ENCODE assay signal across 9 mouse cellular contexts in genomic region chr5:137315084-137315903, GRCm38 (mm10). TPM values are rescaled to one million over a fixed set of nuclear protein-coding genes. Genes with fewer than 3 reads are reported as not detected.
A peak's percentile ranks its signal among the peaks of the same experiment; 100 is the strongest.
DNase-seq lines count a peak whose midpoint lies in the region; ATAC-seq and TF ChIP-seq lines count a peak whose summit lies in the region.
"Had no signal": no experiment of that assay in that cellular context is flagged by ENCODE, and none has a peak within 500 bp of the region (broad histone marks: within the 10 kb centered on the region; RNA-seq: fewer than 3 reads in every experiment).

No protein-coding gene starts in this region.

- no peaks in the 10 kb centered on the region for H3K27me3 ChIP-seq in CH12.LX (replicated peaks)
- no peaks in the 10 kb centered on the region for H3K27me3 ChIP-seq in embryonic facial prominence, embryonic 14.5 days (replicated peaks; ENCODE audit: control insufficient read depth, insufficient read depth, low read length)
- H3K27me3 ChIP-seq in lung, embryonic 14.5 days (ENCODE audit: insufficient read depth, low read length) = no peaks in the 10 kb centered on the region
- H3K27me3 ChIP-seq in stomach, embryonic 14.5 days (ENCODE audit: control insufficient read depth, insufficient read depth, low read length) = no peaks in the 10 kb centered on the region
- H3K27me3 ChIP-seq: megakaryocyte, embryonic 14.5 days had no signal

- peaks cover 2 to 19% of the 10 kb centered on the region in 2 experiments; a peak in 3 of 4 replicates for H3K4me1 ChIP-seq in CH12.LX (ENCODE audit: control insufficient read depth in 1 of 2, insufficient read depth in 2 of 2)
- H3K4me1 ChIP-seq in embryonic facial prominence, embryonic 14.5 days (ENCODE audit: control insufficient read depth, insufficient read depth, low read length) = peaks cover 26% of the 10 kb centered on the region
- peaks cover 24% of the 10 kb centered on the region for H3K4me1 ChIP-seq in lung, embryonic 14.5 days (ENCODE audit: insufficient read depth)
- H3K4me1 ChIP-seq in stomach, embryonic 14.5 days (ENCODE audit: control insufficient read depth, insufficient read depth, low read length) = peaks cover 25% of the 10 kb centered on the region

- no peak for ATAC-seq in embryonic facial prominence, embryonic 14.5 days (ENCODE audit: low read depth)
- ATAC-seq in inflammation-experienced regulatory T-cells, adult 6 months = peak; percentile 41
- ATAC-seq in lung, embryonic 14.5 days (ENCODE audit: insufficient read depth) = 0 out of 2 replicates have a peak, but pooled peaks have one; percentile 4
- ATAC-seq in stomach, embryonic 14.5 days (ENCODE audit: insufficient number of reproducible peaks, insufficient read depth, low FRiP score, low read depth) = no peak
- ATAC-seq in activated CD4-positive, CD25-positive, alpha-beta regulatory T cell, adult 4 months = no peak

- H3K79me2 ChIP-seq in CH12.LX (replicated peaks; ENCODE audit: control insufficient read depth, extremely low read depth, insufficient read depth, poor library complexity, severe bottlenecking) = no peaks in the 10 kb centered on the region

- in situ Hi-C loops in CH12.LX (cut with MboI; ENCODE audit: low pct_ligation_motif_present, low pct_unique_long_range_greater_than_20kb, low sequenced_read_pairs) = no loop called here

- no peak overlapping the region for H3K4me2 ChIP-seq in CH12.LX (ENCODE audit: insufficient read depth, low read depth, poor library complexity, severe bottlenecking)
- peak overlapping the region; percentile 85; the same call in 1 of the 2 replicates for H3K4me2 ChIP-seq in embryonic facial prominence, embryonic 14.5 days (ENCODE audit: low read depth, low read length)
- H3K4me2 ChIP-seq in lung, embryonic 14.5 days = peak overlapping the region; percentile 93
- peak overlapping the region; percentile 95; the same call in 1 of the 2 replicates for H3K4me2 ChIP-seq in stomach, embryonic 14.5 days (replicated peaks; ENCODE audit: low read depth, low read length)

- no peaks in the 10 kb centered on the region for H3K9me3 ChIP-seq in CH12.LX (replicated peaks; ENCODE audit: low read length)
- no peaks in the 10 kb centered on the region for H3K9me3 ChIP-seq in embryonic facial prominence, embryonic 14.5 days (ENCODE audit: control insufficient read depth, low read length)
- H3K9me3 ChIP-seq in lung, embryonic 14.5 days (ENCODE audit: low read depth, low read length) = no peaks in the 10 kb centered on the region
- H3K9me3 ChIP-seq in stomach, embryonic 14.5 days (ENCODE audit: control insufficient read depth, low read depth, low read length) = no peaks in the 10 kb centered on the region
- H3K9me3 ChIP-seq: megakaryocyte, embryonic 14.5 days had no signal

- H3K36me3 ChIP-seq in CH12.LX (replicated peaks in 1 of 2; ENCODE audit: control insufficient read depth in 1 of 2, insufficient read depth in 1 of 2, low read length in 1 of 2) = peaks cover 18 to 59% of the 10 kb centered on the region in 2 experiments
- H3K36me3 ChIP-seq in embryonic facial prominence, embryonic 14.5 days (ENCODE audit: control insufficient read depth, insufficient read depth, low read length) = peaks cover 56% of the 10 kb centered on the region
- H3K36me3 ChIP-seq in lung, embryonic 14.5 days (ENCODE audit: insufficient read depth) = peaks cover 31% of the 10 kb centered on the region
- H3K36me3 ChIP-seq in stomach, embryonic 14.5 days (ENCODE audit: control insufficient read depth, insufficient read depth, low read length) = peaks cover 18% of the 10 kb centered on the region; the same call in 1 of the 2 replicates

- WGBS in embryonic facial prominence, embryonic 14.5 days = 50% methylated on average over 27 of the region's 30 CpGs
- WGBS in lung, embryonic 14.5 days = 31% methylated on average over 30 of the region's 30 CpGs
- 41% methylated on average over 30 of the region's 30 CpGs for WGBS in stomach, embryonic 14.5 days

- H3K4me3 ChIP-seq in CH12.LX (replicated peaks in 1 of 3; ENCODE audit: low read depth in 2 of 3, low read length in 2 of 3, poor library complexity in 1 of 3) = no peak overlapping the region
- peak overlapping the region; percentile 64; the same call in 1 of the 2 replicates for H3K4me3 ChIP-seq in embryonic facial prominence, embryonic 14.5 days (ENCODE audit: low read depth, low read length)
- peak overlapping the region; percentile 83; the same call in 1 of the 2 replicates for H3K4me3 ChIP-seq in lung, embryonic 14.5 days (ENCODE audit: low read depth, low read length)
- H3K4me3 ChIP-seq in stomach, embryonic 14.5 days (ENCODE audit: low read depth, low read length) = 0 out of 2 replicates have a peak overlapping the region, but pooled peaks have one; percentile 5

- TF ChIP-seq POLR2A in CH12.LX (IDR thresholded peaks at IDR 0.05; ENCODE audit: low read depth, low read length) = no peak

- intact Hi-C loops in gastrocnemius, postnatal 36 days (cut with DNase I) = no loop called here

- DNase-seq in gastrocnemius, postnatal 10 days = peak; percentile 61
- DNase-seq in gastrocnemius, postnatal 36 days = no peak
- peak; percentile 21 for DNase-seq in CH12.LX (ENCODE audit: extremely low read depth)
- no peak for DNase-seq in embryonic facial prominence, embryonic 14.5 days (ENCODE audit: low spot score)
- peak; percentile 66 for DNase-seq in lung, embryonic 14.5 days

- dilution Hi-C loops in CH12.LX (cut with MboI; ENCODE audit: extremely low pct_ligation_motif_present, extremely low pct_unique_long_range_greater_than_20kb, low sequenced_read_pairs) = no loop called here

- peak in 1 of 2 experiments; percentile 53; a peak in 2 of 4 replicates for TF ChIP-seq CTCF in CH12.LX (conservative IDR thresholded peaks at IDR 0.05 in 1 of 2, IDR thresholded peaks at IDR 0.05 in 1 of 2; ENCODE audit: low read depth in 2 of 2, low read length in 2 of 2)
- TF ChIP-seq CTCF in lung, embryonic 14.5 days (IDR thresholded peaks at IDR 0.05; ENCODE audit: low read depth) = peak; percentile 57

- no peak for TF ChIP-seq EP300 in CH12.LX (IDR thresholded peaks at IDR 0.05; ENCODE audit: low read length)

- H3K27ac ChIP-seq in CH12.LX (ENCODE audit: insufficient read depth, low read depth) = no peak overlapping the region
- H3K27ac ChIP-seq in embryonic facial prominence, embryonic 14.5 days (replicated peaks; ENCODE audit: low read depth, low read length) = peak overlapping the region; percentile 95
- peak overlapping the region; percentile 98 for H3K27ac ChIP-seq in lung, embryonic 14.5 days (ENCODE audit: low read depth)
- peak overlapping the region; percentile 92 for H3K27ac ChIP-seq in stomach, embryonic 14.5 days (ENCODE audit: low read length)

- H3K9ac ChIP-seq in CH12.LX (ENCODE audit: insufficient read depth, low read depth) = no peak overlapping the region
- peak overlapping the region; percentile 91; the same call in 1 of the 2 replicates for H3K9ac ChIP-seq in embryonic facial prominence, embryonic 14.5 days (ENCODE audit: low read depth, low read length)
- H3K9ac ChIP-seq in lung, embryonic 14.5 days = peak overlapping the region; percentile 95
- no peak overlapping the region; the same call in 1 of the 2 replicates for H3K9ac ChIP-seq in stomach, embryonic 14.5 days (replicated peaks; ENCODE audit: low read depth, low read length)

- peak; percentile 19 for TF ChIP-seq RAD21 in CH12.LX (IDR thresholded peaks at IDR 0.05; ENCODE audit: low read depth, low read length)

RNA-seq across cellular contexts. Expression of gene Trip6, which starts 1.1 kb away (rescaled TPM):
- total RNA-seq in gastrocnemius, postnatal 10 days (2021) = 10 to 100 TPM; 13.1 to 17.3 TPM
- 1 to 10 TPM; 3.7 to 4.1 TPM for total RNA-seq in gastrocnemius, postnatal 36 days (2021)
- total RNA-seq in CH12.LX (2012; rRNA removed) = 1.4 and 1.8 TPM in 2 replicates
- total RNA-seq in CH12.LX (2014; rRNA removed) = 0.81 and 0.86 TPM in 2 replicates
- 3.9 and 5.1 TPM in 2 replicates for polyA plus RNA-seq in CH12.LX (2012; ENCODE audit: insufficient read length, low read depth)
- 72.3 and 88.9 TPM in 2 replicates for polyA plus RNA-seq in embryonic facial prominence, embryonic 14.5 days (2014; fragmentation: Nextera tagmentation; extraction: Ambion mirVana)
- 1 to 10 TPM; 1.4 to 1.7 (median 1.6) TPM for polyA plus RNA-seq in inflammation-experienced regulatory T-cells, adult 6 months (2017; shearing (Covaris generic))
- polyA plus RNA-seq in lung, embryonic 14.5 days (2014; fragmentation: Nextera tagmentation; extraction: Ambion mirVana) = 87.1 and 89.3 TPM in 2 replicates
- 75.3 and 76.2 TPM in 2 replicates for polyA plus RNA-seq in stomach, embryonic 14.5 days (2014; fragmentation: Nextera tagmentation; extraction: Ambion mirVana)
- polyA plus RNA-seq in activated CD4-positive, CD25-positive, alpha-beta regulatory T cell, adult 4 months (2017; shearing (Covaris generic)) = 1 to 10 TPM; 1.3 to 1.5 TPM

RNA-seq across cellular contexts. Expression of gene Srrt, which starts 7.8 kb away (rescaled TPM):
- 10 to 100 TPM; 58.1 to 93.2 TPM for total RNA-seq in gastrocnemius, postnatal 10 days (2021)
- 10 to 100 TPM; 27.7 to 39.8 TPM for total RNA-seq in gastrocnemius, postnatal 36 days (2021)
- total RNA-seq in CH12.LX (2012; rRNA removed) = 165 and 267 TPM in 2 replicates
- total RNA-seq in CH12.LX (2014; rRNA removed) = 148 and 183 TPM in 2 replicates
- polyA plus RNA-seq in CH12.LX (2012; ENCODE audit: insufficient read length, low read depth) = 493 and 576 TPM in 2 replicates
- polyA plus RNA-seq in embryonic facial prominence, embryonic 14.5 days (2014; fragmentation: Nextera tagmentation; extraction: Ambion mirVana) = 101 and 105 TPM in 2 replicates
- polyA plus RNA-seq in inflammation-experienced regulatory T-cells, adult 6 months (2017; shearing (Covaris generic)) = 10 to 100 TPM; 58.1 to 76.1 (median 61.2) TPM
- polyA plus RNA-seq in lung, embryonic 14.5 days (2014; fragmentation: Nextera tagmentation; extraction: Ambion mirVana) = 137 and 141 TPM in 2 replicates
- polyA plus RNA-seq in stomach, embryonic 14.5 days (2014; fragmentation: Nextera tagmentation; extraction: Ambion mirVana) = 111 and 120 TPM in 2 replicates
- 10 to 100 TPM; 65.0 to 75.8 TPM for polyA plus RNA-seq in activated CD4-positive, CD25-positive, alpha-beta regulatory T cell, adult 4 months (2017; shearing (Covaris generic))

RNA-seq across cellular contexts. Expression of gene Slc12a9, which starts 18.1 kb away (rescaled TPM):
- total RNA-seq in gastrocnemius, postnatal 10 days (2021) = 1 to 10 TPM; 4.2 to 7.4 TPM
- total RNA-seq in gastrocnemius, postnatal 36 days (2021) = 1 to 10 TPM; 2.4 to 2.5 TPM
- 11.1 and 11.5 TPM in 2 replicates for total RNA-seq in CH12.LX (2012; rRNA removed)
- 2.8 and 3.0 TPM in 2 replicates for total RNA-seq in CH12.LX (2014; rRNA removed)
- polyA plus RNA-seq in CH12.LX (2012; ENCODE audit: insufficient read length, low read depth) = 7.9 and 8.2 TPM in 2 replicates
- polyA plus RNA-seq in embryonic facial prominence, embryonic 14.5 days (2014; fragmentation: Nextera tagmentation; extraction: Ambion mirVana) = 8.6 and 8.8 TPM in 2 replicates
- polyA plus RNA-seq in inflammation-experienced regulatory T-cells, adult 6 months (2017; shearing (Covaris generic)) = 10 to 100 TPM in 2 of 3 experiments, 1 to 10 TPM in 1; 6.0 to 15.2 (median 11.0) TPM
- polyA plus RNA-seq in lung, embryonic 14.5 days (2014; fragmentation: Nextera tagmentation; extraction: Ambion mirVana) = 9.7 and 10.2 TPM in 2 replicates
- polyA plus RNA-seq in stomach, embryonic 14.5 days (2014; fragmentation: Nextera tagmentation; extraction: Ambion mirVana) = 8.0 and 10.1 TPM in 2 replicates
- 10 to 100 TPM in 1 of 2 experiments, 1 to 10 TPM in 1; 7.8 to 10.1 TPM for polyA plus RNA-seq in activated CD4-positive, CD25-positive, alpha-beta regulatory T cell, adult 4 months (2017; shearing (Covaris generic))

RNA-seq across cellular contexts. Expression of gene Ufsp1, which starts 20.9 kb away (rescaled TPM):
- total RNA-seq in gastrocnemius, postnatal 10 days (2021) = 10 to 100 TPM; 37.2 to 43.6 TPM
- 10 to 100 TPM; 17.6 to 25.1 TPM for total RNA-seq in gastrocnemius, postnatal 36 days (2021)
- total RNA-seq in CH12.LX (2012; rRNA removed) (2.9 and 4.1 TPM in 2 replicates), CH12.LX (2014; rRNA removed) (0.91 and 1.6 TPM in 2 replicates)
- 4.4 and 5.2 TPM in 2 replicates for polyA plus RNA-seq in CH12.LX (2012; ENCODE audit: insufficient read length, low read depth)
- polyA plus RNA-seq in embryonic facial prominence, embryonic 14.5 days (2014; fragmentation: Nextera tagmentation; extraction: Ambion mirVana) = 11.1 and 12.3 TPM in 2 replicates
- polyA plus RNA-seq in inflammation-experienced regulatory T-cells, adult 6 months (2017; shearing (Covaris generic)) = 1 to 10 TPM in 2 of 3 experiments, under 1 TPM in 1; 0.32 to 2.0 (median 1.5) TPM
- 4.4 and 4.6 TPM in 2 replicates for polyA plus RNA-seq in lung, embryonic 14.5 days (2014; fragmentation: Nextera tagmentation; extraction: Ambion mirVana)
- 8.1 and 8.5 TPM in 2 replicates for polyA plus RNA-seq in stomach, embryonic 14.5 days (2014; fragmentation: Nextera tagmentation; extraction: Ambion mirVana)
- polyA plus RNA-seq in activated CD4-positive, CD25-positive, alpha-beta regulatory T cell, adult 4 months (2017; shearing (Covaris generic)) = 1 to 10 TPM in 1 of 2 experiments, not detected in 1; 1.7 TPM

RNA-seq across cellular contexts. Expression of gene Ache, which starts 28.0 kb away (rescaled TPM):
- total RNA-seq in gastrocnemius, postnatal 10 days (2021) = 10 to 100 TPM; 62.4 to 68.2 TPM
- total RNA-seq in gastrocnemius, postnatal 36 days (2021) = 10 to 100 TPM; 25.2 to 41.2 TPM
- total RNA-seq in CH12.LX (2012; rRNA removed) (0.13 TPM in 2 replicates), CH12.LX (2014; rRNA removed) (not detected in 2 replicates)
- polyA plus RNA-seq in CH12.LX (2012; ENCODE audit: insufficient read length, low read depth) = 0.11 and 0.23 TPM in 2 replicates
- polyA plus RNA-seq in embryonic facial prominence, embryonic 14.5 days (2014; fragmentation: Nextera tagmentation; extraction: Ambion mirVana) = 29.6 and 33.0 TPM in 2 replicates
- not detected for polyA plus RNA-seq in inflammation-experienced regulatory T-cells, adult 6 months (2017; shearing (Covaris generic))
- polyA plus RNA-seq in lung, embryonic 14.5 days (2014; fragmentation: Nextera tagmentation; extraction: Ambion mirVana) = 0.93 and 1.3 TPM in 2 replicates
- 11.9 and 12.1 TPM in 2 replicates for polyA plus RNA-seq in stomach, embryonic 14.5 days (2014; fragmentation: Nextera tagmentation; extraction: Ambion mirVana)
- polyA plus RNA-seq in activated CD4-positive, CD25-positive, alpha-beta regulatory T cell, adult 4 months (2017; shearing (Covaris generic)) = not detected

Comparison
In these comparisons a context has a peak if more than half of its experiments do, and no peak if none do; other contexts are left out.
1. DNase-seq: peak in gastrocnemius, postnatal 10 days (single experiment), CH12.LX (single experiment) and lung, embryonic 14.5 days (single experiment); none in gastrocnemius, postnatal 36 days (0 of 2) and embryonic facial prominence, embryonic 14.5 days (single experiment).
2. H3K4me3 ChIP-seq: peak in embryonic facial prominence, embryonic 14.5 days (single experiment), lung, embryonic 14.5 days (single experiment) and stomach, embryonic 14.5 days (single experiment); none in CH12.LX (0 of 3).
3. H3K9ac ChIP-seq: peak in embryonic facial prominence, embryonic 14.5 days (single experiment) and lung, embryonic 14.5 days (single experiment); none in CH12.LX (single experiment) and stomach, embryonic 14.5 days (single experiment).
4. ATAC-seq: peak in inflammation-experienced regulatory T-cells, adult 6 months (single experiment) and lung, embryonic 14.5 days (single experiment); none in embryonic facial prominence, embryonic 14.5 days (single experiment), stomach, embryonic 14.5 days (single experiment) and activated CD4-positive, CD25-positive, alpha-beta regulatory T cell, adult 4 months (single experiment).
5. RNA of gene Trip6, which starts 1.1 kb away (polyA plus RNA-seq): 87.1 to 89.3 TPM in lung, embryonic 14.5 days, 75.3 to 76.2 TPM in stomach, embryonic 14.5 days and 72.3 to 88.9 TPM in embryonic facial prominence, embryonic 14.5 days; 3.9 to 5.1 TPM in CH12.LX, 1.4 to 1.7 TPM in inflammation-experienced regulatory T-cells, adult 6 months and 1.3 to 1.5 TPM in activated CD4-positive, CD25-positive, alpha-beta regulatory T cell, adult 4 months; every median in the first group is over 10 times any median in the second.